In the genomic region with DNA sequence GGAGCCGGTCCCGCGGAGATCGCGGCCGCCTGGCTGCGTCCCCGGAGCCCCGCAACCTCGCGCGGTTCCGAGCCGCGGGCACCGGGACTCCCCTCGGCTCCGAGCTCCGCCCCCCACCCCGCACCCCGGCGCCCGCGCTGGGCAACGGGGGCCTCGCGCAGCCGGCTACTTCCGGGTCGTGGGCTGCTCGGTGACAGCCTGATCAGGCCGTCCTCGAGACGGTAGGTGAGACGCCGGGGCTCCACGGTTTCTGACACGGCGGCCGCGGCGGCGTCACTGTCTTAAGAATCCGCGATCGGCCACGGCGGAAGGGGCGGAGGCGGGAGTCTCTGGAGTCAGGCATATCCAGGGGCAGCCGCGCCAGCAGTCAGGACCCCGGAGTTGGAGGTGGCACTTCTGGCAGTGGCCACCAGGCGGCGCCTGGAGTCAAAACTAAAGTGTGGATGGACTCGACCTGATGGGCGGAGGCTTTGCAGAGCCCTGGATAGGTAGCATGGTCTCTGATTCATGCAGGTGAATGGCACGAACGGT, we compare ENCODE assay signal across 8 mouse cellular contexts. TPM values are rescaled to one million over a fixed set of nuclear protein-coding genes. Genes with fewer than 3 reads are reported as not detected.
DNase-seq lines count a peak whose midpoint lies in the region; ATAC-seq and TF ChIP-seq lines count a peak whose summit lies in the region.

A gene (minus strand): TSS at position 278 of the 531 bp plus-strand sequence.

- intact Hi-C loops in heart, postnatal 14 days (cut with DNase I), result loop anchor here (2.0 to 5.0 kb wide), 4 partner anchors 25 to 291 kb away; a partner anchor contains a TSS

- peak within 1 kb of the TSS; percentile 89 for H3K9ac ChIP-seq in forebrain, embryonic 14.5 days (ENCODE audit: low read length)
- H3K9ac ChIP-seq in neural tube, embryonic 15.5 days (replicated peaks), result peak within 1 kb of the TSS; percentile 80

- peaks cover 6% of the 10 kb centered on the region for H3K27me3 ChIP-seq in E14TG2a.4 (ENCODE audit: insufficient read depth, low read length)
- no peaks in the 10 kb centered on the region for H3K27me3 ChIP-seq in forebrain, embryonic 14.5 days (replicated peaks; ENCODE audit: control insufficient read depth, insufficient read depth, low read length)
- H3K27me3 ChIP-seq in neural tube, embryonic 15.5 days (replicated peaks), result peaks cover 1% of the 10 kb centered on the region; the same call in 1 of the 2 replicates

- peak within 1 kb of the TSS; percentile 99 for H3K4me3 ChIP-seq in E14TG2a.4 (replicated peaks; ENCODE audit: low read length)
- peak within 1 kb of the TSS; percentile 93 for H3K4me3 ChIP-seq in forebrain, embryonic 14.5 days (ENCODE audit: low read depth, low read length)
- H3K4me3 ChIP-seq in neural tube, embryonic 15.5 days (replicated peaks), result peak within 1 kb of the TSS; percentile 81

- H3K27ac ChIP-seq in forebrain, embryonic 14.5 days (ENCODE audit: low read depth, low read length), result peak within 1 kb of the TSS; percentile 83
- peak within 1 kb of the TSS; percentile 92 for H3K27ac ChIP-seq in neural tube, embryonic 15.5 days (replicated peaks)

- WGBS in forebrain, embryonic 14.5 days, result under 1% methylated on average over 58 of the region's 59 CpGs
- WGBS in neural tube, embryonic 15.5 days, result under 1% methylated on average over 59 of the region's 59 CpGs

- H3K9me3 ChIP-seq in E14TG2a.4 (ENCODE audit: low read length), result no peaks in the 10 kb centered on the region
- H3K9me3 ChIP-seq in forebrain, embryonic 14.5 days (replicated peaks; ENCODE audit: control insufficient read depth, low read length), result no peaks in the 10 kb centered on the region
- no peaks in the 10 kb centered on the region for H3K9me3 ChIP-seq in neural tube, embryonic 15.5 days (replicated peaks)

- peaks cover 56% of the 10 kb centered on the region for H3K4me1 ChIP-seq in E14TG2a.4 (replicated peaks; ENCODE audit: low read depth, low read length)
- peaks cover 6% of the 10 kb centered on the region for H3K4me1 ChIP-seq in forebrain, embryonic 14.5 days (ENCODE audit: control insufficient read depth, insufficient read depth, low read length)
- peaks cover 32% of the 10 kb centered on the region for H3K4me1 ChIP-seq in neural tube, embryonic 15.5 days

- H3K36me3 ChIP-seq in E14TG2a.4 (ENCODE audit: insufficient read depth, low read length), result peaks cover 25% of the 10 kb centered on the region
- H3K36me3 ChIP-seq in forebrain, embryonic 14.5 days (ENCODE audit: control insufficient read depth, insufficient read depth, low read length), result peaks cover 21% of the 10 kb centered on the region
- peaks cover 28% of the 10 kb centered on the region for H3K36me3 ChIP-seq in neural tube, embryonic 15.5 days

- H3K4me2 ChIP-seq in forebrain, embryonic 14.5 days (ENCODE audit: low read length), result peak within 1 kb of the TSS; percentile 64
- H3K4me2 ChIP-seq in neural tube, embryonic 15.5 days, result peak within 1 kb of the TSS; percentile 95

- ATAC-seq in cerebellum, adult (ENCODE audit: insufficient number of reproducible peaks, low FRiP score, low TSS enrichment), result peak; percentile 59
- peak; percentile 83 for ATAC-seq in forebrain, embryonic 14.5 days
- peak; percentile 80 for ATAC-seq in neural tube, embryonic 15.5 days (ENCODE audit: low FRiP score)

- peak; percentile 96 for TF ChIP-seq CTCF in E14TG2a.4 (conservative IDR thresholded peaks at IDR 0.05; ENCODE audit: low read length)

- peak; percentile 89 for DNase-seq in forebrain, embryonic 14.5 days (ENCODE audit: low spot score)
- peak; percentile 96 to 98 for DNase-seq in heart, postnatal 14 days
- peak; percentile 99 for DNase-seq in layer of hippocampus, adult 11-12 months (ENCODE audit: low spot score)
- peak; percentile 94 for DNase-seq in lung, adult 18-20 months
- DNase-seq in testis, postnatal 14 days (ENCODE audit: low spot score), result peak; percentile 92

RNA-seq across cellular contexts. Expression of the gene that starts here (rescaled TPM):
- 49.5 and 55.5 TPM in 2 replicates for polyA plus RNA-seq in forebrain, embryonic 14.5 days (2014; fragmentation: Nextera tagmentation; extraction: Ambion mirVana)
- total RNA-seq in heart, postnatal 14 days (2021), result 10 to 100 TPM; 66.6 to 73.7 TPM
- 79.4 and 81.9 TPM in 2 replicates for polyA plus RNA-seq in neural tube, embryonic 15.5 days (2015; fragmentation: Nextera tagmentation; extraction: Ambion mirVana)

Comparison
In these comparisons a context has a peak if more than half of its experiments do, and no peak if none do; other contexts are left out.
1. Peak in every context shown above with its lines: DNase-seq, ATAC-seq, H3K4me3 ChIP-seq and H3K27ac ChIP-seq.